Mouse (Mus musculus) urinary bladder, postnatal 25 days (tissue): ENCODE data around the gene P2ry14.

Experiments used
- DNase-seq: peaks from one replicate; pipeline ENCODE4 v3.0.0; 2022; ENCODE audit warnings: low spot score

Gene P2ry14

GRCm38 (mm10) chr3:59153424-59153823, at the start of gene P2ry14:
P2ry14 (minus strand) TSS chr3:59153618.
- DNase-seq: no peak

GRCm38 (mm10) chr3:59197329-59197948, 44.0 kb upstream of the P2ry14 start:
- no peak for DNase-seq

GRCm38 (mm10) chr3:59194938-59195337, 41.5 kb upstream of the P2ry14 start, which contains the start of gene Gpr87:
Gpr87 (minus strand) TSS chr3:59195104.
- peak; percentile 26 for DNase-seq

GRCm38 (mm10) chr3:59194099-59194498, 40.7 kb upstream of the P2ry14 start:
- no peak for DNase-seq

- no peak for DNase-seq
These were observed 38.3 kb upstream of the P2ry14 start for GRCm38 (mm10) chr3:59191674-59192073.

- DNase-seq: no peak
These were observed 33.9 kb upstream of the P2ry14 start for GRCm38 (mm10) chr3:59187336-59187735.

- DNase-seq: no peak
These were observed 32.2 kb upstream of the P2ry14 start for GRCm38 (mm10) chr3:59185662-59186061.

GRCm38 (mm10) chr3:59182129-59182528, 28.7 kb upstream of the P2ry14 start:
- no peak for DNase-seq

GRCm38 (mm10) chr3:59181134-59181533, 27.7 kb upstream of the P2ry14 start:
- no peak for DNase-seq

GRCm38 (mm10) chr3:59176871-59177270, 23.5 kb upstream of the P2ry14 start:
- DNase-seq: no peak

- DNase-seq: no peak
These were observed 21.8 kb upstream of the P2ry14 start for GRCm38 (mm10) chr3:59175234-59175633.

- no peak for DNase-seq
These were observed 21.2 kb upstream of the P2ry14 start for GRCm38 (mm10) chr3:59174426-59175154.

GRCm38 (mm10) chr3:59169921-59170627, 16.7 kb upstream of the P2ry14 start:
- no peak for DNase-seq

GRCm38 (mm10) chr3:59169215-59169614, 15.8 kb upstream of the P2ry14 start:
- no peak for DNase-seq

- no peak for DNase-seq
These were observed 15.1 kb upstream of the P2ry14 start for GRCm38 (mm10) chr3:59168476-59168875.

- DNase-seq: no peak
These were observed 14.1 kb upstream of the P2ry14 start for GRCm38 (mm10) chr3:59167417-59168054.

GRCm38 (mm10) chr3:59160465-59160864, 7.0 kb upstream of the P2ry14 start:
- DNase-seq: no peak

GRCm38 (mm10) chr3:59157048-59157447, 3.6 kb upstream of the P2ry14 start:
- no peak for DNase-seq

- no peak for DNase-seq
These were observed 2.0 kb upstream of the P2ry14 start for GRCm38 (mm10) chr3:59155404-59155803.

GRCm38 (mm10) chr3:59154888-59155287, 1.5 kb upstream of the P2ry14 start:
- DNase-seq: no peak

GRCm38 (mm10) chr3:59150624-59151023, 2.8 kb downstream of the P2ry14 start:
- no peak for DNase-seq

GRCm38 (mm10) chr3:59149646-59150045, 3.8 kb downstream of the P2ry14 start:
- no peak for DNase-seq

GRCm38 (mm10) chr3:59145194-59145593, 8.2 kb downstream of the P2ry14 start:
- DNase-seq: no peak
